Mouse (Mus musculus) heart, adult 2 months (tissue): ENCODE results near the gene Tldc2. TPM values are rescaled to one million over a fixed set of nuclear protein-coding genes. Genes with fewer than 3 reads are reported as not detected.

ENCODE experiments used
- DNase-seq, 2 experiments: peaks; one replicate each; pipeline ENCODE4 v3.0.0; 2021
- H3K27ac ChIP-seq: fragments of 200-600 bp; 2 replicates; pipeline ENCODE4 v1.8.1; 2022
- H3K27me3 ChIP-seq: fragments of 200-500 bp; 2 replicates; pipeline ENCODE4 v1.6.1; 2012; ENCODE audit warnings: mild to moderate bottlenecking, low read length, inconsistent platforms, mixed read lengths; ENCODE audit not compliant: control insufficient read depth, insufficient read depth
- H3K36me3 ChIP-seq: fragments of 200-500 bp; 2 replicates; pipeline ENCODE4 v1.6.1; 2012; ENCODE audit warnings: low read length, inconsistent platforms; ENCODE audit not compliant: control insufficient read depth, insufficient read depth
- H3K4me1 ChIP-seq: fragments of 200-500 bp; 2 replicates; pipeline ENCODE4 v1.6.1; 2011; ENCODE audit warnings: low read length; ENCODE audit not compliant: control insufficient read depth, insufficient read depth
- H3K4me3 ChIP-seq: fragments of 200-600 bp; 2 replicates; pipeline ENCODE4 v1.8.1; 2022
- H3K79me2 ChIP-seq: fragments of 200-500 bp; replicated peaks from 2 replicates; pipeline ENCODE4 v1.6.1; 2012; ENCODE audit warnings: mild to moderate bottlenecking, inconsistent platforms, low read length, moderate library complexity, mixed read lengths; ENCODE audit not compliant: control insufficient read depth, insufficient read depth
- H3K9ac ChIP-seq: fragments of 200-500 bp; 2 replicates; pipeline ENCODE4 v1.6.1; 2012; ENCODE audit warnings: low read depth, mild to moderate bottlenecking, control low read depth, inconsistent platforms, low read length, mixed read lengths
- CTCF ChIP-seq: fragments of 200-600 bp; IDR thresholded peaks from 2 replicates; pipeline ENCODE4 v1.8.1; 2022; ENCODE audit warnings: antibody characterized with exemption, mild to moderate bottlenecking, moderate library complexity
- EP300 ChIP-seq: fragments of 200-500 bp; IDR thresholded peaks from 2 replicates; pipeline ENCODE4 v1.6.1; 2011; ENCODE audit warnings: low read depth, low read length, control low read depth; ENCODE audit not compliant: insufficient read depth
- POLR2A ChIP-seq: fragments of 200-500 bp; IDR thresholded peaks from 2 replicates; pipeline ENCODE4 v1.6.1; 2011; ENCODE audit warnings: mild to moderate bottlenecking, low read depth, low read length, control low read depth; ENCODE audit not compliant: insufficient read depth
- WGBS: fragments of 180-500 bp; shearing (Covaris S2); methylation state at CpG from one replicate; pipeline ENCODE4 v1.1.7; 2018; 5-methylcytosine and 5-hydroxymethylcytosine counted together
- intact Hi-C: fragments of 180-260 bp; cut with DNase I; formaldehyde crosslinking; loops from one replicate; pipeline ENCODE4 v1.15.1; 2025
- polyA plus RNA-seq: library from polyadenylated mRNA; depleted of rRNA; stranded (reverse); fragments of >200 nt; gene quantifications from 2 replicates; pipeline ENCODE4 v1.2.3, GENCODE M21; 2012
- total RNA-seq, 2 experiments: library from RNA; stranded (reverse); gene quantifications; 2 replicates each; pipeline ENCODE4 v1.2.3; 2021

Gene Tldc2
- total and polyA plus RNA-seq, 3 experiments, result not detected

DNA sequence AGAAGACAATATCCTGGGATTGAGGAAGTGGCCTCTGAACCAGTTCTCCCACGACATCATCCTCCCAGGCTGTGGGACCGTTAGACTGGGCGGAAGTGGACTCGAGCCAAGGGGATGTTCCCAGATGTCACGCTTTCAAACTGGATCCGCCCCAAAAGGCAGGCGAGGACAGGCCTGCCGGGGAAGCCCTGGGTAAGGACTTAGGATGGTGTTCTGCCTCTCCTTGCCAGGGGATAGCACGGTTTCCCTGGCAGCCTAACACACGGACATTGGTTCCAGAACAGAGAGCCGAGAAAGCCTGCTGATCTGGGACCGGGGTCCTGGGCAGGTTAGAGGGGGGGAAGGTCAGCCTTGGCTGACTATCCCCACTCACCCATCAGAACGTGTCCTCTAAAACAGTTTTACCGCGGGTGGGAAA is 9.2 kb upstream of the Tldc2 start:
- peak; percentile 91 to 94 for DNase-seq
- intact Hi-C loops, result loop anchor here (2.0 to 5.0 kb wide), 3 partner anchors 23 to 355 kb away; no protein-coding TSS in a partner anchor
- TF ChIP-seq POLR2A (peak; percentile 60), EP300 (peak; percentile 87; the same call in 1 of the 2 replicates), CTCF (no peak)
- peaks cover 3% of the 10 kb centered on the region; the same call in 1 of the 2 replicates for H3K36me3 ChIP-seq
- 1% methylated on average over 15 of the region's 15 CpGs for WGBS
- no peaks in the 10 kb centered on the region for H3K27me3 ChIP-seq
- 0 out of 2 replicates have a peak, but pooled peaks cover 2% of the 10 kb centered on the region for H3K79me2 ChIP-seq
- H3K9ac ChIP-seq, result peak overlapping the region; percentile 87
- H3K4me1 ChIP-seq, result peaks cover 31% of the 10 kb centered on the region
- H3K27ac ChIP-seq, result peak overlapping the region; percentile 91
- peak overlapping the region; percentile 89 for H3K4me3 ChIP-seq

DNA sequence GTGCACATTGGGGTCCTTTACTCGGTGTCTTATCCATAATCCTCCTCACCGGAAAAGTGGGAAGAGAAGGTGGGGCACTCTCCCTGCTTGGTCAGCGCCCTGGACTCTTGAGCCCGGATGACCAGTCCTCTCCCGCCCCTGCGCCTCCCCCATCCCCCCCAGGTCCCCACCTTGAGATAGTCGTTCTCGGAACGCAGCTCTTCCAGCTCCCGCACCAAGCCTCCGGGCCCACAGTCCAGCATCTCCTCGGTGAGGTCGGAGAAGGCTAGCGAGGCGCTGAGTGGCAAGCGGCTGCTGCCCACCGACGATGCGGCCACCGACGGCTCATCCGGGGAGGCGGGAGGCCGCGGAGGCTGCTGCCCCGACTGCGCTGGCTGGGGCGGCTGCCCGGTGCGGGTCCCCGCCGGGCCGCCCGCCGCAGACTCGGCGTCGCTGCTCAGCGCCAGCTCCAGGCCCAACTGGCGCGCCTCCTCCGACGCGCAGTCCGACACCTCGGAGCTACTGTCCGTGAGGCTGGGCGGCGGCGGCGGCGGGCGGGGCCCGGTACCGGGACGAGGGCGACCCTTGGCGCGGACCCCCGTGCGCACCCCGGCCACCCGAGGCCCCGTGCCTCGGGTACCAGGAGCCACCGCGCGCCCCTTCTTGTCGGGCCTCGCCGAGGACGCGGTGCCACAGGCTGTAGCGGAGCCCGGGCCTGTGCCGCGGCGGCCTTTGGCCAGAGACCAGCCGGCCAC is 8.6 kb upstream of the Tldc2 start:
- Histone ChIP-seq H3K79me2 (0 out of 2 replicates have a peak, but pooled peaks cover 2% of the 10 kb centered on the region), H3K27me3 (no peaks in the 10 kb centered on the region), H3K4me3 (peak overlapping the region; percentile 89), H3K4me1 (peaks cover 27% of the 10 kb centered on the region), H3K27ac (peak overlapping the region; percentile 91), H3K36me3 (peaks cover 3% of the 10 kb centered on the region; the same call in 1 of the 2 replicates), H3K9ac (peak overlapping the region; percentile 87)
- TF ChIP-seq CTCF (no peak), EP300 (no peak), POLR2A (no peak)
- under 1% methylated on average over 77 of the region's 79 CpGs for WGBS
- intact Hi-C loops, result loop anchor here (2.0 to 5.0 kb wide), 3 partner anchors 23 to 356 kb away; no protein-coding TSS in a partner anchor
- no peak for DNase-seq

- Histone ChIP-seq H3K4me3 (peak within 1 kb of the TSS; percentile 89), H3K36me3 (peaks cover 3% of the 10 kb centered on the region; the same call in 1 of the 2 replicates), H3K27me3 (no peaks in the 10 kb centered on the region), H3K79me2 (0 out of 2 replicates have a peak, but pooled peaks cover 2% of the 10 kb centered on the region), H3K27ac (peak within 1 kb of the TSS; percentile 91), H3K4me1 (peaks cover 22% of the 10 kb centered on the region), H3K9ac (peak within 1 kb of the TSS; percentile 87)
- under 1% methylated on average over 132 of the region's 136 CpGs for WGBS
- intact Hi-C loops, result loop anchor here (1.0 to 5.0 kb wide), 4 partner anchors 24 to 357 kb away; no protein-coding TSS in a partner anchor
- TF ChIP-seq EP300 (no peak), POLR2A (no peak), CTCF (peak; percentile 76)
- peak; percentile 95 to 96 for DNase-seq
These were observed 7.8 kb upstream of the Tldc2 start, which contains the start of gene Soga1 for GRCm38 (mm10) chr2:157078793-157079700. Soga1 (minus strand) TSS chr2:157079254.

DNA sequence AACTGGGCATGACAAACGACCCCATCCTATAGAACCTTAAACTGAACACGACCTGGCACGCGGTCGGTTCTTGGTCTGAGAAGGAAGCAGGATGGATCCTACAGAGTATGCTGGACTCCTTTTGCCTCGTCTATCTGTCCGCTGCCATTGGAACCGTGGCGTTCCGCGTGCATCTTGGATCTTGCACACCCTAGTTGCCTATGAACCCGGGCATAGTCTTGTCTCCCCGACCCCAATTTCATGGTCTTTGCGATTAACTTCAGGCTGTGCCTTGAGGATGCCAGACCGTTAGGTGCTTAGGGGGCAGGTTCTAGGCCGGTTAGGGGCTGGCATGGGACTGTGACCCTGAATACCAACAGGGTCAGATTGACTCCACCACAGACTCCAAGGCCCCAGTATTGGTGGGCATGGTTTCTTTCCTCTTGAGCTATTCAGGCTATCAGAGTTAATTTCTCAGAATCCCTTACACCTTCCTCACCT is 7.1 kb upstream of the Tldc2 start:
- Histone ChIP-seq H3K4me3 (peak overlapping the region; percentile 66), H3K9ac (peak overlapping the region; percentile 45), H3K79me2 (no peaks in the 10 kb centered on the region), H3K27me3 (no peaks in the 10 kb centered on the region), H3K4me1 (peaks cover 17% of the 10 kb centered on the region), H3K27ac (peak overlapping the region; percentile 76), H3K36me3 (peaks cover 3% of the 10 kb centered on the region; the same call in 1 of the 2 replicates)
- WGBS, result 25% methylated on average over 16 of the region's 16 CpGs
- TF ChIP-seq POLR2A, result no peak
- TF ChIP-seq EP300, result no peak
- TF ChIP-seq CTCF, result no peak
- no peak for DNase-seq
- intact Hi-C loops, result loop anchor here (1.0 to 5.0 kb wide), 4 partner anchors 25 to 357 kb away; no protein-coding TSS in a partner anchor

DNA sequence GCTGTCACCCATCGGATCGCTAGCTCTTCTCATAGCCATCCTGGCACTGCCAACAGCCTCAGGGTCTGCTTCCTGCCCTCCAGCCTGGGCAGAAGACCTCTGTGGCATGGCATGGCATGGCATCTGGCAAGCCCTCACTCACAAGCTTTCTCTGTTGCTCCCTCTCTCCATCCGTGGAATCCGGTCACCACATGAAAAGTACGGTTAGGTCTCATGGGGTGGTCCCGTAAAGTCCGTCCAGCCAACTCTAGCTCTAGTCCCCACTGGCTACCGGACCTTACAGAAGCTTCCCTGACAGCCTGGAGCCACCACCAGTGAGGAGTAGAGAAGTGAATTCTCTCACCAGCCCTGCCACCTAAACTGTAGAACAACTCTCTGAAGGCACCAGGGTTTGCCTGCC is 5.5 kb upstream of the Tldc2 start:
- H3K9ac ChIP-seq, result no peak overlapping the region
- peak overlapping the region; percentile 47 for H3K27ac ChIP-seq
- no peaks in the 10 kb centered on the region for H3K79me2 ChIP-seq
- no peak overlapping the region for H3K4me3 ChIP-seq
- H3K4me1 ChIP-seq, result peaks cover 7% of the 10 kb centered on the region
- TF ChIP-seq EP300, result no peak
- TF ChIP-seq CTCF, result no peak
- no peak for TF ChIP-seq POLR2A
- 84% methylated on average over 8 of the region's 8 CpGs for WGBS
- H3K27me3 ChIP-seq, result no peaks in the 10 kb centered on the region
- no peak for DNase-seq
- intact Hi-C loops, result no loop called here
- peaks cover 2% of the 10 kb centered on the region; the same call in 1 of the 2 replicates for H3K36me3 ChIP-seq
